8 mouse cellular contexts compared by ENCODE assay signal in genomic region chr12:73790571-73791108, GRCm38 (mm10).
DNase-seq lines count a peak whose midpoint lies in the region; ATAC-seq and TF ChIP-seq lines count a peak whose summit lies in the region.

No protein-coding gene starts in this region.

- H3K9ac ChIP-seq in heart, embryonic 14.5 days (ENCODE audit: low read length): peak overlapping the region; percentile 51; the same call in 1 of the 2 replicates
- no peak overlapping the region for H3K9ac ChIP-seq in forebrain, postnatal 0 days

- no peak for TF ChIP-seq CTCF in forebrain, postnatal 0 days (IDR thresholded peaks at IDR 0.05; ENCODE audit: low read depth)

- DNase-seq in MN1 (ENCODE audit: low spot score): peak; percentile 40
- DNase-seq in brain, adult 2 months (ENCODE audit: low read depth, low spot score): peak; percentile 26
- DNase-seq in kidney, postnatal 36 days: peak; percentile 59 to 72
- no peak for DNase-seq in forebrain, postnatal 0 days
- DNase-seq in layer of hippocampus, postnatal 36 days: no peak
- DNase-seq in layer of hippocampus, adult 11-12 months (ENCODE audit: low spot score): no peak
- no peak for DNase-seq in cerebellum, adult 18-20 months

- ATAC-seq in heart, embryonic 14.5 days (ENCODE audit: insufficient number of reproducible peaks, insufficient read depth, low FRiP score, low read depth): peak; percentile 10; the same call in 1 of the 2 replicates
- ATAC-seq in forebrain, postnatal 0 days: no peak

- H3K4me2 ChIP-seq in heart, embryonic 14.5 days (ENCODE audit: low read length): peak overlapping the region; percentile 26; the same call in 1 of the 2 replicates
- no peak overlapping the region for H3K4me2 ChIP-seq in forebrain, postnatal 0 days (ENCODE audit: low read depth)

- peak overlapping the region; percentile 68 to 84 for H3K27ac ChIP-seq in heart, embryonic 14.5 days (replicated peaks in 1 of 2; ENCODE audit: control insufficient read depth in 1 of 2, insufficient read depth in 1 of 2, low read depth in 2 of 2, low read length in 2 of 2)
- no peak overlapping the region for H3K27ac ChIP-seq in forebrain, postnatal 0 days (ENCODE audit: low read depth, low read length)

- H3K27me3 ChIP-seq in heart, embryonic 14.5 days (ENCODE audit: control insufficient read depth, insufficient read depth, low read length): no peaks in the 10 kb centered on the region
- no peaks in the 10 kb centered on the region for H3K27me3 ChIP-seq in forebrain, postnatal 0 days (ENCODE audit: insufficient read depth, low read length)

- 7% methylated on average over 5 of the region's 5 CpGs for WGBS in heart, embryonic 14.5 days
- 80% methylated on average over 5 of the region's 5 CpGs for WGBS in forebrain, postnatal 0 days

- no peak overlapping the region for H3K4me3 ChIP-seq in heart, embryonic 14.5 days (ENCODE audit: control insufficient read depth in 1 of 2, insufficient read depth in 1 of 2, low read depth in 1 of 2, low read length in 2 of 2)
- H3K4me3 ChIP-seq in forebrain, postnatal 0 days (ENCODE audit: low read depth, low read length): no peak overlapping the region

- peaks cover 61 to 83% of the 10 kb centered on the region in 2 experiments for H3K4me1 ChIP-seq in heart, embryonic 14.5 days (ENCODE audit: control insufficient read depth in 2 of 2, insufficient read depth in 2 of 2, low read length in 2 of 2)
- H3K4me1 ChIP-seq in forebrain, postnatal 0 days (ENCODE audit: insufficient read depth): peaks cover 12% of the 10 kb centered on the region; the same call in 1 of the 2 replicates

- no peaks in the 10 kb centered on the region for H3K36me3 ChIP-seq in heart, embryonic 14.5 days (ENCODE audit: control insufficient read depth, insufficient read depth, low read length)
- no peaks in the 10 kb centered on the region for H3K36me3 ChIP-seq in forebrain, postnatal 0 days (ENCODE audit: insufficient read depth)

- H3K9me3 ChIP-seq in heart, embryonic 14.5 days (ENCODE audit: control insufficient read depth, low read length): no peaks in the 10 kb centered on the region
- H3K9me3 ChIP-seq in forebrain, postnatal 0 days (ENCODE audit: low read length): no peaks in the 10 kb centered on the region

Comparison
In these comparisons a context has a peak if more than half of its experiments do, and no peak if none do; other contexts are left out.
1. DNase-seq: peak in MN1 (single experiment), brain, adult 2 months (single experiment) and kidney, postnatal 36 days (2 of 2); none in forebrain, postnatal 0 days (single experiment), layer of hippocampus, postnatal 36 days (0 of 2), layer of hippocampus, adult 11-12 months (single experiment) and cerebellum, adult 18-20 months (0 of 2).